Mouse (Mus musculus) R1 (cell line): ENCODE measurements around the gene Trp53bp2.

ENCODE experiments used
- DNase-seq: peaks from one replicate; pipeline ENCODE4 v3.0.0-alpha.2; 2018; ENCODE audit warnings: low read depth, low spot score

The Trp53bp2 gene

GRCm38 (mm10) chr1:182408684-182409327 is at the start of gene Trp53bp2:
Trp53bp2 (plus strand) TSS chr1:182409172.
- DNase-seq, result peak; percentile 98

GRCm38 (mm10) chr1:182362703-182363102 is 46.3 kb upstream of the Trp53bp2 start:
- DNase-seq, result peak; percentile 23

- DNase-seq, result no peak
These were observed 45.1 kb upstream of the Trp53bp2 start for GRCm38 (mm10) chr1:182363683-182364404.

GRCm38 (mm10) chr1:182368309-182368708 is 40.7 kb upstream of the Trp53bp2 start:
- no peak for DNase-seq

GRCm38 (mm10) chr1:182368782-182369181 is 40.2 kb upstream of the Trp53bp2 start:
- DNase-seq, result no peak

- no peak for DNase-seq
These were observed 39.5 kb upstream of the Trp53bp2 start for GRCm38 (mm10) chr1:182369435-182369834.

- DNase-seq, result no peak
These were observed 37.1 kb upstream of the Trp53bp2 start for GRCm38 (mm10) chr1:182371891-182372290.

GRCm38 (mm10) chr1:182376221-182376620 is 32.8 kb upstream of the Trp53bp2 start:
- DNase-seq, result peak; percentile 75

- no peak for DNase-seq
These were observed 32.1 kb upstream of the Trp53bp2 start for GRCm38 (mm10) chr1:182376826-182377225.

GRCm38 (mm10) chr1:182377519-182377918 is 31.5 kb upstream of the Trp53bp2 start:
- DNase-seq, result no peak

GRCm38 (mm10) chr1:182378205-182378835 is 30.7 kb upstream of the Trp53bp2 start:
- no peak for DNase-seq

- DNase-seq, result no peak
These were observed 30.1 kb upstream of the Trp53bp2 start for GRCm38 (mm10) chr1:182378876-182379275.

GRCm38 (mm10) chr1:182380683-182381082 is 28.3 kb upstream of the Trp53bp2 start:
- DNase-seq, result no peak

GRCm38 (mm10) chr1:182381327-182381726 is 27.6 kb upstream of the Trp53bp2 start:
- peak; percentile 79 for DNase-seq

GRCm38 (mm10) chr1:182383096-182383495 is 25.9 kb upstream of the Trp53bp2 start:
- no peak for DNase-seq

- DNase-seq, result no peak
These were observed 22.5 kb upstream of the Trp53bp2 start for GRCm38 (mm10) chr1:182386449-182386848.

GRCm38 (mm10) chr1:182388729-182389128 is 20.2 kb upstream of the Trp53bp2 start:
- peak; percentile 10 for DNase-seq

GRCm38 (mm10) chr1:182398171-182398570 is 10.8 kb upstream of the Trp53bp2 start:
- no peak for DNase-seq

GRCm38 (mm10) chr1:182398780-182399179 is 10.2 kb upstream of the Trp53bp2 start:
- no peak for DNase-seq

GRCm38 (mm10) chr1:182399205-182399604 is 9.8 kb upstream of the Trp53bp2 start:
- DNase-seq, result no peak

- DNase-seq, result no peak
These were observed 9.1 kb upstream of the Trp53bp2 start for GRCm38 (mm10) chr1:182399908-182400307.

GRCm38 (mm10) chr1:182403076-182403475 is 5.9 kb upstream of the Trp53bp2 start:
- DNase-seq, result no peak

- DNase-seq, result no peak
These were observed 2.4 kb upstream of the Trp53bp2 start for GRCm38 (mm10) chr1:182406621-182407020.
